Mouse (Mus musculus): ENCODE results near the gene Hist1h2ac.

- no peak for TF ChIP-seq HCFC1 (IDR thresholded peaks at IDR 0.05; ENCODE audit: borderline replicate concordance, insufficient read depth, low read length)
- TF ChIP-seq MAFK (IDR thresholded peaks at IDR 0.05; ENCODE audit: insufficient read depth, low read depth, low read length): no peak
Measured at GRCm38 (mm10) chr13:23706771-23707170, 23.0 kb upstream of the Hist1h2ac start.
